Mouse (Mus musculus) liver, adult 2 months (tissue): ENCODE measurements around the gene Nr2e3. TPM values are rescaled to one million over a fixed set of nuclear protein-coding genes. Genes with fewer than 3 reads are reported as not detected.
A peak's percentile ranks its signal among the peaks of the same experiment; 100 is the strongest.

Experiments
- DNase-seq: peaks from one replicate; pipeline ENCODE4 v3.0.0-alpha.2; 2011; ENCODE audit warnings: low read depth, low spot score; ENCODE audit errors: extremely low read depth
- H3K27ac ChIP-seq: fragments of 200-500 bp; replicated peaks from 2 replicates; pipeline ENCODE4 v1.5.1; 2012; ENCODE audit warnings: low read depth, mild to moderate bottlenecking, control low read depth, inconsistent platforms, low read length; ENCODE audit not compliant: insufficient read depth
- H3K27me3 ChIP-seq: fragments of 200-500 bp; 2 replicates; pipeline ENCODE4 v1.6.1; 2012; ENCODE audit warnings: mild to moderate bottlenecking, moderate library complexity, low read length, inconsistent platforms; ENCODE audit not compliant: control insufficient read depth, insufficient read depth
- H3K36me3 ChIP-seq: fragments of 200-500 bp; 2 replicates; pipeline ENCODE4 v1.6.1; 2012; ENCODE audit warnings: low read length, inconsistent platforms; ENCODE audit not compliant: control insufficient read depth, insufficient read depth
- H3K4me1 ChIP-seq: fragments of 200-500 bp; 2 replicates; pipeline ENCODE4 v1.6.1; 2011; ENCODE audit warnings: low read length; ENCODE audit not compliant: control insufficient read depth, insufficient read depth
- H3K4me3 ChIP-seq: fragments of 200-500 bp; 2 replicates; pipeline ENCODE4 v1.5.1; 2011; ENCODE audit warnings: low read depth, mild to moderate bottlenecking, control low read depth, low read length, moderate library complexity; ENCODE audit not compliant: insufficient read depth
- H3K79me2 ChIP-seq: fragments of 200-500 bp; 2 replicates; pipeline ENCODE4 v1.6.1; 2012; ENCODE audit warnings: inconsistent platforms, mild to moderate bottlenecking, low read length, moderate library complexity; ENCODE audit not compliant: control insufficient read depth, insufficient read depth
- H3K9ac ChIP-seq: fragments of 200-500 bp; 2 replicates; pipeline ENCODE4 v1.6.1; 2012; ENCODE audit warnings: low read depth, mild to moderate bottlenecking, control low read depth, inconsistent platforms, low read length
- CTCF ChIP-seq: fragments of 200-500 bp; IDR thresholded peaks from 2 replicates; pipeline ENCODE4 v1.5.1; 2011; ENCODE audit warnings: low read depth, low read length, control low read depth
- POLR2A ChIP-seq: fragments of 200-500 bp; IDR thresholded peaks from 2 replicates; pipeline ENCODE4 v1.6.1; 2011; ENCODE audit warnings: low read length, control low read depth; ENCODE audit not compliant: insufficient read depth; ENCODE audit errors: extremely low read depth
- WGBS: fragments of 180-500 bp; shearing (Covaris S2); methylation state at CpG from one replicate; pipeline ENCODE4 v1.1.7; 2018; 5-methylcytosine and 5-hydroxymethylcytosine counted together
- polyA plus RNA-seq: library from polyadenylated mRNA; depleted of rRNA; stranded (reverse); fragments of >200 nt; gene quantifications from 2 replicates; pipeline ENCODE4 v1.2.3, GENCODE M21; 2012
- total RNA-seq: library from RNA; depleted of rRNA; stranded (reverse); fragments of >200 nt; gene quantifications from 2 replicates; pipeline ENCODE4 v1.2.3, GENCODE M21; 2014

Gene Nr2e3
- total and polyA plus RNA-seq, 2 experiments, result not detected

- Histone ChIP-seq H3K4me3 (no peak overlapping the region), H3K27me3 (peaks cover 2% of the 10 kb centered on the region; the same call in 1 of the 2 replicates), H3K27ac (no peak overlapping the region), H3K36me3 (no peaks in the 10 kb centered on the region), H3K79me2 (no peaks in the 10 kb centered on the region), H3K4me1 (no peaks in the 10 kb centered on the region), H3K9ac (no peak overlapping the region)
- TF ChIP-seq CTCF, result peak; percentile 45
- no peak for TF ChIP-seq POLR2A
- peak; percentile 39 for DNase-seq
- WGBS, result 0% methylated on average over 1 of the region's 1 CpGs
These were observed 29.4 kb upstream of the Nr2e3 start for GRCm38 (mm10) chr9:59989864-59990263.

GRCm38 (mm10) chr9:59985900-59986572 is 25.6 kb upstream of the Nr2e3 start:
- Histone ChIP-seq H3K27me3 (no peaks in the 10 kb centered on the region), H3K36me3 (no peaks in the 10 kb centered on the region), H3K4me3 (no peak overlapping the region), H3K79me2 (no peaks in the 10 kb centered on the region), H3K9ac (no peak overlapping the region), H3K4me1 (no peaks in the 10 kb centered on the region), H3K27ac (no peak overlapping the region)
- WGBS, result 91% methylated on average over 3 of the region's 3 CpGs
- no peak for DNase-seq
- TF ChIP-seq POLR2A (no peak), CTCF (no peak)

GRCm38 (mm10) chr9:59981116-59981515 is 20.7 kb upstream of the Nr2e3 start:
- DNase-seq, result no peak
- 73% methylated on average over 2 of the region's 2 CpGs for WGBS
- no peaks in the 10 kb centered on the region for H3K36me3 ChIP-seq
- no peak overlapping the region for H3K4me3 ChIP-seq
- H3K27ac ChIP-seq, result no peak overlapping the region
- no peaks in the 10 kb centered on the region for H3K4me1 ChIP-seq
- TF ChIP-seq POLR2A, result no peak
- no peak for TF ChIP-seq CTCF
- no peaks in the 10 kb centered on the region for H3K27me3 ChIP-seq
- no peaks in the 10 kb centered on the region for H3K79me2 ChIP-seq
- H3K9ac ChIP-seq, result no peak overlapping the region

GRCm38 (mm10) chr9:59971263-59971662 is 10.8 kb upstream of the Nr2e3 start:
- Histone ChIP-seq H3K9ac (no peak overlapping the region), H3K4me1 (no peaks in the 10 kb centered on the region), H3K27ac (no peak overlapping the region), H3K36me3 (no peaks in the 10 kb centered on the region), H3K27me3 (no peaks in the 10 kb centered on the region), H3K79me2 (no peaks in the 10 kb centered on the region), H3K4me3 (no peak overlapping the region)
- WGBS, result 69% methylated on average over 4 of the region's 4 CpGs
- TF ChIP-seq POLR2A (no peak), CTCF (no peak)
- no peak for DNase-seq

- Histone ChIP-seq H3K4me3 (no peak overlapping the region), H3K27me3 (no peaks in the 10 kb centered on the region), H3K27ac (no peak overlapping the region), H3K4me1 (no peaks in the 10 kb centered on the region), H3K79me2 (no peaks in the 10 kb centered on the region), H3K36me3 (no peaks in the 10 kb centered on the region), H3K9ac (no peak overlapping the region)
- WGBS, result 26% methylated on average over 6 of the region's 6 CpGs
- peak; percentile 28 for DNase-seq
- peak; percentile 87 for TF ChIP-seq CTCF
- TF ChIP-seq POLR2A, result no peak
These were observed 8.9 kb upstream of the Nr2e3 start for GRCm38 (mm10) chr9:59969383-59969782.

DNA sequence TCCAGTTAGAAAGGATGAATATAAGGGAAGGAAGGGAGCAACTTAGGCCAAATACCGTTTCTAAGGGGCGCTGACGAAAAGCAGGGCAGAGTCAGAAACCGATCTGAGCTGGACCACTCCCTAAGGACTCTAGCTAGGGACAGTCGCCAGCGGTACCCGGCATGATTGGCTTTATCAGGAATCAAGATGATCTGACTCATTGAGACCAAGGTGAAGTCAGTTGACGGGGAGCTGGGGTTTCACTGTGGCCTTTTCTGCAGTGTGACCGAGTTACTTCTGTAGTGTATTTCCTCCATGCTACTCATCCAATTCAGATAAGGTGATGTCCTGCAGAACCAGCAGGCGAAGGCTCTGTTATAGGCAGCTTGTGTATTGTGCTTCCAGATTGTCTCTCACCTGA is 4.6 kb upstream of the Nr2e3 start:
- Histone ChIP-seq H3K27ac (no peak overlapping the region), H3K9ac (no peak overlapping the region), H3K27me3 (no peaks in the 10 kb centered on the region), H3K79me2 (no peaks in the 10 kb centered on the region), H3K36me3 (no peaks in the 10 kb centered on the region), H3K4me3 (no peak overlapping the region), H3K4me1 (no peaks in the 10 kb centered on the region)
- no peak for DNase-seq
- WGBS, result 76% methylated on average over 10 of the region's 10 CpGs
- TF ChIP-seq CTCF, result no peak
- no peak for TF ChIP-seq POLR2A
